Mouse (Mus musculus) gastrocnemius, postnatal 14 days (tissue): ENCODE measurements around the gene Chac2. TPM values are rescaled to one million over a fixed set of nuclear protein-coding genes. Genes with fewer than 3 reads are reported as not detected.

Source experiments
- total RNA-seq, 2 experiments: library from RNA; stranded (reverse); gene quantifications; 2 replicates each; pipeline ENCODE4 v1.2.3; 2021

Chac2 gene
- total RNA-seq, 2 experiments from 2014 or later: 12.3 to 15.2 TPM

Other genes with a start within 250 kb of the Chac2 start
- 10 to 100 TPM; 79.1 to 91.1 TPM for gene Psme4, start 214.6 kb downstream of the Chac2 start, total RNA-seq
- under 1 TPM in 1 of 2 experiments, not detected in 1; 0.06 TPM for gene Gpr75, start 101.0 kb downstream of the Chac2 start, total RNA-seq
- 1 to 10 TPM; 5.0 to 5.1 TPM for gene Asb3, start 100.9 kb downstream of the Chac2 start, total RNA-seq
- gene Erlec1, start 32.0 kb downstream of the Chac2 start, total RNA-seq: 10 to 100 TPM; 29.3 to 34.8 TPM
- not detected for gene Gm17332, start 196.1 kb upstream of the Chac2 start, total RNA-seq